Mouse (Mus musculus): Measurements from ENCODE around the gene Ly6g6c.

Gene Ly6g6c

DNA sequence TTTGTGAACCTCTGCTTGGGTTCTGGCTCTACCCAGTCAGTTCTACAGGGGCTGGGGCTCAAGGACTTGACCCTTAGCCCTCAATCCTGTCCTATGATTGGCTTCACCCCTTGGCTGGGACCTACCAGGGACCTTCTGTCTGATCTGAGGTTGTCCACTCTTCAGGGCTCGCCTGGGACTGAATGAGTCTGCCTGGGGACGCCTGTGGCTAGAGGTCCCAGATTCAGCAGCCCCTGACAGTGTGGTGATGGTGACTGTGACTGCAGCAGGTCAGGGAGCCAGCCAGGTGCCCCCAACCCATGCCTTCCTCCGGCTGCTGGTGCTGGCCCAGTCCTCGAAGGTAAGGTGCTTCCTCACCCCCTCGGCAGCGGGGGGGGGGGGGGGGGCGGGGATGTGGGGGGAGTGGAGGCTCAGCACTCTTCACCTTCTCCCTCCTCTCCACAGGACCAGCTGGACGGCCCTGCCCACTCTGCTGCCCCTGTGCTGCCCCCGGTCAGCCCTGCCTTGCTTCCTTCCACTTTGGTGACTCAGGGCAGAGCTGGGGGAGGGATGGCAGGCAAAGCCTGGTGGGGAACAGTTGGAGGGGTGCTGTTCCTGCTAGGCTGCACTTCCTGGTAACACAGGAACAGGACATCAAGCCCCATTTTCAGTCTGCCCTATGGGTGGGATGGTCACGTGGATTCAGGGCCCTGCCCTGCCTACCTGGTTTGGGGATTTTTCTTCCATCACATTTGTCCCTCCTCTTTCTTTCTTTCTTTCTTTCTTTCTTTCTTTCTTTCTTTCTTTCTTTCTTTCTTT, 40.3 kb upstream of the Ly6g6c start:
- ChIA-PET POLR2A (interaction anchor here in 3 of 4 experiments (0.6 to 1.7 kb wide), 14 partner anchors 9 to 263 kb away, joined by 3 to 7 read pairs (median 3); partner anchors contain the start of genes Atp6v1g2 (in 1 of the 3), Cfb (in 1 of the 3), D17H6S53E (in 1 of the 3) and Ly6g6e (in 1 of the 3)), CTCF (interaction anchor here (0.6 to 1.8 kb wide), 6 partner anchors 8 to 119 kb away, joined by 3 to 9 read pairs (median 6); no protein-coding TSS in a partner anchor)

- ChIA-PET POLR2A (interaction anchor here (0.6 to 1.2 kb wide), 8 partner anchors 11 to 208 kb away, joined by 3 to 5 read pairs (median 3); partner anchors contain the start of genes Atp6v1g2 (in 1 of the 4) and Ddah2 (in 1 of the 4)), CTCF (interaction anchor here in 2 of 4 experiments (0.6 to 0.7 kb wide), 3 partner anchors 48 to 149 kb away, joined by 3 to 6 read pairs (median 5); no protein-coding TSS in a partner anchor)
Observed at GRCm38 (mm10) chr17:35026206-35026605, 39.0 kb upstream of the Ly6g6c start.

GRCm38 (mm10) chr17:35027277-35028068, 37.7 kb upstream of the Ly6g6c start, which contains the start of gene Sapcd1:
Gene Sapcd1 (minus strand): TSS chr17:35028016.
- POLR2A ChIA-PET = interaction anchor here (0.6 to 3.0 kb wide), 22 partner anchors 8 to 100 kb away, joined by 3 to 11 read pairs (median 4); partner anchors contain the start of genes Msh5 (in 3 of the 4), Clic1 (in 1 of the 4), Ddah2 (in 1 of the 4) and Ly6g6f (in 1 of the 4)
- CTCF ChIA-PET = interaction anchor here in 2 of 4 experiments (0.5 to 1.6 kb wide), 5 partner anchors 32 to 142 kb away, joined by 3 to 4 read pairs (median 4); partner anchors contain the start of gene Ddah2 (in 1 of the 2)

- ChIA-PET POLR2A (interaction anchor here in 3 of 4 experiments (0.6 to 3.0 kb wide), 31 partner anchors 8 to 218 kb away, joined by 3 to 17 read pairs (median 4); partner anchors contain the start of genes Msh5 (in 3 of the 3), Ddah2 (in 2 of the 3), Clic1 (in 1 of the 3) and Ly6g6f (in 1 of the 3)), CTCF (interaction anchor here in 1 of 4 experiments (0.6 to 1.6 kb wide), 3 partner anchors 31 to 137 kb away, joined by 3 to 4 read pairs (median 4); partner anchors contain the start of gene Ddah2)
Observed at GRCm38 (mm10) chr17:35028315-35028714, 36.9 kb upstream of the Ly6g6c start.

DNA sequence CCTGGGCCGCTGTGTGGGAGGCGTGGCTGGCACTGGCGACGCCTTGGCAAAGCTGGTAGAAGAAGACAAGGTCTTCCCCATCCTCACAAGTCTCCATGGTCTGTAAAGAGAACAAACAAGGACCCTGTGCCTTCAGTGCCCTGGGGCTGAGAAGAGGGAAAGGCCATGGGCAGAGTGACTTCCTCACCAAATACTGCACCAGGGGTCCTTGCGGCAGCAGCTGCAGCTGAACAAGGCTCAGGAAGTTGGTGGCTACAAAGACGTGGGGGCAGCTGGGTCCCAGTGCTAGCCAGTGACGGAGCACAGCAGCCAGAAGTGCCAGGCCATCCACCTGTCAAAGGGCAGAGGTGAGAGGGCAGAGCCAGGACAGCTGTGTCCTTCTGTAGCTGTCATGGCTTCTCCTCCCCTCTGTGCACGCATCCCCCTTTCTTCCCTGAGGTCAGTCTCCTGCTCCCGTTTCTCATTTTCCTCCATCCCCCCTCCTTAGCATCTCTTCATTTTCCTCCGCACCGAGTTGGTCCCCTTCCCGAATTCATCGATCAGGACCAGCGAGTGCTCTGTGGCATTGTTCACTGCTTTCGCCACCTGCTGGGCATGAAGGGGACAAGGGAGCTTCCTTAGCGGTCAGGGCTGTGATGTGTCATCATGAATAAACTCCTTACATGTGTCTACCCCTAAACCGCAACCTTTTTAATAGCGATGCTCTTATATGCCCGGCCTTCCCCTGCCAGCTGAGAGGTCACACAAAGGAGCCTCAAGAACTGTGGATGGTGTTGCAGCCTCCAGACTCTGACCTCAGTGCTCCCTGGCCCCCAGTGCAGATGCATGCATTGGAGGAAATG, 35.3 kb upstream of the Ly6g6c start:
- ChIA-PET POLR2A (interaction anchor here (0.5 to 3.0 kb wide), 23 partner anchors 8 to 798 kb away, joined by 3 to 17 read pairs (median 4); partner anchors contain the start of genes Ddah2 (in 2 of the 4), Hspa1a (in 1 of the 4), Hspa1l (in 1 of the 4) and Ly6g6e (in 1 of the 4)), CTCF (interaction anchor here (0.6 to 2.0 kb wide), 21 partner anchors 8 to 137 kb away, joined by 3 to 27 read pairs (median 3); partner anchors contain the start of genes Csnk2b (in 1 of the 4), Ddah2 (in 1 of the 4), Gpank1 (in 1 of the 4) and Msh5 (in 1 of the 4))

GRCm38 (mm10) chr17:35031272-35031671, 33.9 kb upstream of the Ly6g6c start:
- CTCF ChIA-PET = interaction anchor here in 3 of 4 experiments (0.6 to 1.2 kb wide), 3 partner anchors 66 to 643 kb away, joined by 3 to 11 read pairs (median 3); no protein-coding TSS in a partner anchor
- POLR2A ChIA-PET = interaction anchor here in 3 of 4 experiments (0.7 to 1.8 kb wide), 5 partner anchors 10 to 116 kb away, joined by 3 to 4 read pairs (median 3); no protein-coding TSS in a partner anchor

- CTCF ChIA-PET = interaction anchor here in 3 of 4 experiments (0.5 to 1.2 kb wide), 4 partner anchors 65 to 642 kb away, joined by 3 to 6 read pairs (median 4); no protein-coding TSS in a partner anchor
- POLR2A ChIA-PET = interaction anchor here in 2 of 4 experiments (0.7 to 1.8 kb wide), 8 partner anchors 10 to 116 kb away, joined by 3 to 4 read pairs (median 3); partner anchors contain the start of gene Ddah2 (in 1 of the 2)
Observed at GRCm38 (mm10) chr17:35031880-35032279, 33.3 kb upstream of the Ly6g6c start.

DNA sequence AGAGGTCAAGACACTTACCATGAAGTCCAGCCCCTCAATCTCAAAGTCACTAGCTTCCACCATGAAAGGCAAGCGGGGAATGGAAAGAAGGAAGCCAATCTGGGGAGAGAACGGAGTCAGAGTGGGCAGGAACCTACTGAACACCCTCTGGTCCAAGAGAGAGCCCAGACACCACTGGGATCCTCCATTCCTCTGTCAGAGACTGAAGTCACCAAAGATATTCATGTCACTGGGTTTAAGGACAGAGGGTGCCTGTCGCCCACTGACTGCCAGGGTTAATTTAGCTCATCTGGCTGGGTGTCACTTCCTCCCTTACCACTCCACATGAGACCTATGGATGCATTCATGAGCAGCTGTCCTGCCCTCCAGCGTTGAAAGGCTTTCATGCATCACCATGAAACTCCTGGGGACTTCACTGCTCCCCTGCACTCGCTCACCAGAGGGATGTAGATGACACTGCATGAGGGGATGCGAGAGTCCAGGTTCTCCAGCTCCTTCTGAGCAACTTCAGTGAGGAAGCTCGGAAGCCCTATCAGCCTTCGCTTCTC, 32.8 kb upstream of the Ly6g6c start:
- CTCF ChIA-PET = interaction anchor here in 3 of 4 experiments (0.5 to 1.2 kb wide), 5 partner anchors 38 to 606 kb away, joined by 3 to 6 read pairs (median 4); no protein-coding TSS in a partner anchor
- POLR2A ChIA-PET = interaction anchor here in 2 of 4 experiments (0.7 to 1.2 kb wide), 6 partner anchors 11 to 209 kb away, joined by 3 to 4 read pairs (median 4); partner anchors contain the start of genes Ddah2 (in 1 of the 2) and Ddx39b (in 1 of the 2)

DNA sequence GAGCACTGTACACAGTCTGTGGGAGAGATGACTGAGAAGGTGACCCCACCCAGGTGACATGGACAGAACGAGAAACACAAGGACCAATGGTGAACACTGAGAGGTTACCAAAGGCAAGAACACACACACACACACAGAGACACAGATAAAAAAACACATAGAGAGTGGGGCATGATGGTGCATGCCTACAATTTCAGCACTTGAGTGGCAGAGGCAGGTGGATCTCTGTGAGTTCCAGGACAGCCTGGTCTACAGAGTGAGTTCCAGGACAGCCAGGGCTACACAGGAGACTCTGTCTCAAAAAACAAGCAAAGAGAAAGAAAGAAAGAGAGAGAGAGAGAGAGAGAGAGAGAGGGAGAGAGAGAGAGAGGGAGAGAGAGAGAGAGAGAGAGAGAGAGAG, 31.5 kb upstream of the Ly6g6c start:
- CTCF ChIA-PET = interaction anchor here in 3 of 4 experiments (0.6 to 1.3 kb wide), 5 partner anchors 12 to 199 kb away, joined by 3 to 6 read pairs (median 4); no protein-coding TSS in a partner anchor
- POLR2A ChIA-PET = interaction anchor here in 1 of 4 experiments (0.6 kb wide), 1 partner anchor 44 kb away, joined by 3 read pairs; no protein-coding TSS in a partner anchor

GRCm38 (mm10) chr17:35034896-35035295, 30.3 kb upstream of the Ly6g6c start:
- CTCF ChIA-PET = interaction anchor here (0.6 to 1.5 kb wide), 6 partner anchors 14 to 81 kb away, joined by 3 to 9 read pairs (median 6); no protein-coding TSS in a partner anchor
- POLR2A ChIA-PET = interaction anchor here in 3 of 4 experiments (0.6 to 1.5 kb wide), 6 partner anchors 11 to 135 kb away, joined by 3 to 6 read pairs (median 3); partner anchors contain the start of gene Msh5 (in 2 of the 3)

- ChIA-PET CTCF (interaction anchor here in 1 of 4 experiments (0.6 kb wide), 1 partner anchor 192 kb away, joined by 6 read pairs; no protein-coding TSS in a partner anchor), POLR2A (interaction anchor here in 2 of 4 experiments (0.6 to 1.3 kb wide), 3 partner anchors 21 to 49 kb away, joined by 3 to 4 read pairs (median 3); partner anchors contain the start of gene Ly6g6e (in 1 of the 2))
Observed at GRCm38 (mm10) chr17:35039121-35039873, 25.9 kb upstream of the Ly6g6c start.

DNA sequence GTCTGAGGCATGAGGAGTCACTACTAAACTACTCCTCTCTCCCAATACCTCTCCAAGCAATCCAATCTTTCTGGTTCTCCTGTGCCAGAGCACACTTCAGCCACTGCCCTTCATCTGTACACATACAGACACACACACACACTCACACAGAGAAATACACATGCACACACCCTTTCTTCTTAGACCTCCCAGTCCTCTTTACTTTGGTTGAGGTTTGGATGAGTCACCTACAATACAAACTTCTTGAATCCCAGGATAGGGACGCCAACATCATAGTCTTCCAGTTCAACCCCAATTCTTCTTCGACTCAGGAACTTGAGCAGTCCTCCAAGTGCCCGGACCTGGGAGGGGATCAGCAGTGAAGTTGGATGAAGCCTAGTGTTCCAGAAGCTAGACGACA, 21.4 kb upstream of the Ly6g6c start:
- POLR2A ChIA-PET = interaction anchor here in 2 of 4 experiments (1.2 to 8.9 kb wide), 4 partner anchors 14 to 103 kb away, joined by 3 to 82 read pairs (median 10); partner anchors contain the start of gene Ddah2 (in 1 of the 2)
- CTCF ChIA-PET = interaction anchor here in 1 of 4 experiments (0.5 kb wide), 1 partner anchor 173 kb away, joined by 4 read pairs; no protein-coding TSS in a partner anchor

DNA sequence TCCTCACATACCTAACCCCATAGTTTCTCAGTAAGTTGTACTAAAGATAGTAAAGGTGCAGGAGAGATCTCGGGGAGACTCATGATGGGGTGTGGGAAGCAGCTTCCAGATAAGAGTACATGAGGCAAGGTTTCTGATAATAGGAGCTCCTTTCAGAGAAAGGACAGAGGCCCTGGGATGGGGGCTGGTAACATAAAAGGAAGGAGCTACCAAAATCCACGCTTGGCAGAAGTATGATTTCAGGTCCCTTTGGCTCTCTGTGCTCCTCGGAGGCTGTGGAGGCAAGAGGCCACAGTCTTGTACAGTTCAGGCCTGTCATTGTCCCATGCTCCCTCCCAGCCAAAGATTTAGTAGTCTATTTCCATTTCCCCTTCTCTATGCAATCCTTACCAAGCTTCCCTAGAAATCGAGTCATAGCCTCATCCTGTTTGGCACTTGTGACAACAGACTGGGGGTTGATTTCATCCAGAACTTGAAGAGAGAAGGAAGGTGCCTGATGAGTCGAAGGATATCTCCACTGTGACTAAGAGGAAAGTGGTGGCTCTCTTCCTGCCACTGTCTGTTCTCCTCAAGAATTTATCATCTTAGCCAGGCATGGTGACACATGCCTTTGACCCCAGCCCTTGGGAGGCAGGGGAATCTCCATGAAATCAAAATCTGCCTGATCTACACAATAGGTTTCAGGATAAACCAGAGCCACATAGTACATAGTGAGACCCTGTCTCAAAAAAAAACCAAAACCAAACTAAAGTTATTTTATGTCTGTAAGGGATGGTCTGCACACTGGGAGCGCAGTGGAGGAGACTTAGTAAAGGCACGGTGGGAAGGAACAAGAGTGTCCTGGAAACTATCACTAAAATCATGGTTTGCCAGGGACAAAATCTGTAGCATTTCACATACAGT, 20.0 kb upstream of the Ly6g6c start:
- CTCF ChIA-PET = interaction anchor here in 1 of 4 experiments (0.6 to 2.6 kb wide), 3 partner anchors 14 to 225 kb away, joined by 3 to 13 read pairs (median 11); partner anchors contain the start of gene Ddah2
- POLR2A ChIA-PET = interaction anchor here (0.5 to 8.9 kb wide), 22 partner anchors 13 to 114 kb away, joined by 3 to 105 read pairs (median 5); partner anchors contain the start of genes Ddah2 (in 2 of the 4), Sapcd1 (in 2 of the 4), Csnk2b (in 1 of the 4) and Gpank1 (in 1 of the 4)
